In genomic region chr13:44730146-44730864, GRCm38 (mm10) we compare ENCODE assay signal across 7 mouse cellular contexts. TPM values are rescaled to one million over a fixed set of nuclear protein-coding genes. Genes with fewer than 3 reads are reported as not detected.
DNase-seq lines count a peak whose midpoint lies in the region; ATAC-seq lines count a peak whose summit lies in the region.

No protein-coding gene starts in this region.

- H3K9ac ChIP-seq in embryonic facial prominence, embryonic 11.5 days (replicated peaks; ENCODE audit: low read length): peak overlapping the region; percentile 89
- H3K9ac ChIP-seq in midbrain, embryonic 13.5 days (replicated peaks): peak overlapping the region; percentile 84

- peak overlapping the region; percentile 73 for H3K4me3 ChIP-seq in embryonic facial prominence, embryonic 11.5 days (ENCODE audit: low read depth, low read length)
- peak overlapping the region; percentile 71 for H3K4me3 ChIP-seq in limb, embryonic 10.5 days
- H3K4me3 ChIP-seq in midbrain, embryonic 13.5 days (replicated peaks): peak overlapping the region; percentile 80

- ATAC-seq in embryonic facial prominence, embryonic 11.5 days (replicated peaks; ENCODE audit: insufficient number of reproducible peaks, low FRiP score, low TSS enrichment, low read depth): peak; percentile 95
- peak; percentile 72 for ATAC-seq in granulocyte monocyte progenitor cell, adult 5-6 weeks (replicated peaks; ENCODE audit: poor library complexity, severe bottlenecking)
- peak; percentile 97 for ATAC-seq in midbrain, embryonic 13.5 days

- H3K27me3 ChIP-seq in embryonic facial prominence, embryonic 11.5 days (ENCODE audit: control insufficient read depth, insufficient read depth, low read length): no peaks in the 10 kb centered on the region
- H3K27me3 ChIP-seq in limb, embryonic 10.5 days (ENCODE audit: low read depth, poor library complexity, severe bottlenecking): no peaks in the 10 kb centered on the region
- no peaks in the 10 kb centered on the region for H3K27me3 ChIP-seq in midbrain, embryonic 13.5 days

- no peaks in the 10 kb centered on the region for H3K9me3 ChIP-seq in embryonic facial prominence, embryonic 11.5 days (replicated peaks; ENCODE audit: control insufficient read depth, low read length)
- no peaks in the 10 kb centered on the region for H3K9me3 ChIP-seq in limb, embryonic 10.5 days (replicated peaks)
- H3K9me3 ChIP-seq in midbrain, embryonic 13.5 days: no peaks in the 10 kb centered on the region

- H3K27ac ChIP-seq in embryonic facial prominence, embryonic 11.5 days (replicated peaks; ENCODE audit: low read depth, low read length): peak overlapping the region; percentile 87
- H3K27ac ChIP-seq in limb, embryonic 10.5 days: peak overlapping the region; percentile 97
- H3K27ac ChIP-seq in midbrain, embryonic 13.5 days: peak overlapping the region; percentile 97

- H3K4me1 ChIP-seq in embryonic facial prominence, embryonic 11.5 days (ENCODE audit: control insufficient read depth, insufficient read depth, low read length): no peaks in the 10 kb centered on the region; the same call in 1 of the 2 replicates
- H3K4me1 ChIP-seq in limb, embryonic 10.5 days: peaks cover 38% of the 10 kb centered on the region
- peaks cover 33% of the 10 kb centered on the region for H3K4me1 ChIP-seq in midbrain, embryonic 13.5 days (replicated peaks)

- peak; percentile 100 for DNase-seq in adrenal gland, postnatal 14 days
- DNase-seq in embryonic facial prominence, embryonic 11.5 days (ENCODE audit: low spot score): peak; percentile 100
- peak; percentile 100 for DNase-seq in kidney, adult 11 months
- peak; percentile 98 for DNase-seq in limb, embryonic 10.5 days (ENCODE audit: low spot score)
- peak; percentile 96 for DNase-seq in spleen, adult 12 weeks (ENCODE audit: low spot score)

- peak overlapping the region; percentile 99 for H3K4me2 ChIP-seq in embryonic facial prominence, embryonic 11.5 days (ENCODE audit: low read depth, low read length)
- H3K4me2 ChIP-seq in midbrain, embryonic 13.5 days (replicated peaks): peak overlapping the region; percentile 85

- H3K36me3 ChIP-seq in embryonic facial prominence, embryonic 11.5 days (replicated peaks; ENCODE audit: control insufficient read depth, insufficient read depth, low read depth, low read length): no peaks in the 10 kb centered on the region
- no peaks in the 10 kb centered on the region for H3K36me3 ChIP-seq in limb, embryonic 10.5 days
- H3K36me3 ChIP-seq in midbrain, embryonic 13.5 days: no peaks in the 10 kb centered on the region

- under 1% methylated on average over 60 of the region's 87 CpGs for WGBS in embryonic facial prominence, embryonic 11.5 days
- WGBS in limb, embryonic 10.5 days: under 1% methylated on average over 84 of the region's 87 CpGs
- under 1% methylated on average over 79 of the region's 87 CpGs for whole genome bisulfite sequencing in midbrain, embryonic 13.5 days

RNA-seq across cellular contexts. Expression of gene Jarid2, which starts 1.0 kb away (rescaled TPM):
- total RNA-seq in adrenal gland, postnatal 14 days (2021): 51.0 and 53.6 TPM in 2 replicates
- 32.9 and 35.8 TPM in 2 replicates for polyA plus RNA-seq in embryonic facial prominence, embryonic 11.5 days (2014; fragmentation: Nextera tagmentation; extraction: Ambion mirVana)
- 37.8 and 58.5 TPM in 2 replicates for total RNA-seq in granulocyte monocyte progenitor cell, adult 5-6 weeks (2014; fragmentation: Nextera tagmentation)
- total RNA-seq in granulocyte monocyte progenitor cell, adult 5-6 weeks (2017): 31.0 and 37.9 TPM in 2 replicates
- 48.4 and 56.6 TPM in 2 replicates for polyA plus RNA-seq in limb, embryonic 10.5 days (2016; fragmentation: Nextera tagmentation; extraction: Ambion mirVana)
- polyA plus RNA-seq in midbrain, embryonic 13.5 days (2015; fragmentation: Nextera tagmentation; extraction: Ambion mirVana): 53.7 and 54.5 TPM in 2 replicates

Comparison
In these comparisons a context has a peak if more than half of its experiments do, and no peak if none do; other contexts are left out.
1. Peak in every context shown above with its lines: DNase-seq, ATAC-seq, H3K4me3 ChIP-seq and H3K27ac ChIP-seq.